Mouse (Mus musculus) urinary bladder, postnatal 10 days (tissue): ENCODE results near the gene 1700034J05Rik.

Experiments
- DNase-seq: peaks from one replicate; pipeline ENCODE4 v3.0.0; 2022; ENCODE audit warnings: low spot score

Gene 1700034J05Rik

GRCm38 (mm10) chr6:146926415-146926980 lies 27.7 kb downstream of the 1700034J05Rik start:
- DNase-seq: no peak

GRCm38 (mm10) chr6:146918341-146918740 lies 35.9 kb downstream of the 1700034J05Rik start:
- no peak for DNase-seq

GRCm38 (mm10) chr6:146917396-146917795 lies 36.8 kb downstream of the 1700034J05Rik start:
- no peak for DNase-seq

GRCm38 (mm10) chr6:146915808-146916207 lies 38.4 kb downstream of the 1700034J05Rik start:
- no peak for DNase-seq

- DNase-seq: no peak
These were observed 40.6 kb downstream of the 1700034J05Rik start for GRCm38 (mm10) chr6:146913489-146914198.

- no peak for DNase-seq
These were observed 41.3 kb downstream of the 1700034J05Rik start for GRCm38 (mm10) chr6:146912835-146913488.

- DNase-seq: no peak
These were observed 43.4 kb downstream of the 1700034J05Rik start for GRCm38 (mm10) chr6:146910801-146911200.

GRCm38 (mm10) chr6:146909725-146910489 lies 44.3 kb downstream of the 1700034J05Rik start:
- DNase-seq: no peak

- DNase-seq: no peak
These were observed 45.4 kb downstream of the 1700034J05Rik start for GRCm38 (mm10) chr6:146908801-146909200.

- no peak for DNase-seq
These were observed 46.4 kb downstream of the 1700034J05Rik start for GRCm38 (mm10) chr6:146907795-146908190.

- no peak for DNase-seq
These were observed 47.0 kb downstream of the 1700034J05Rik start for GRCm38 (mm10) chr6:146907061-146907794.

- DNase-seq: no peak
These were observed 48.0 kb downstream of the 1700034J05Rik start for GRCm38 (mm10) chr6:146906000-146906786.

- no peak for DNase-seq
These were observed 49.5 kb downstream of the 1700034J05Rik start for GRCm38 (mm10) chr6:146904707-146905106.

GRCm38 (mm10) chr6:146903632-146904031 lies 50.6 kb downstream of the 1700034J05Rik start:
- no peak for DNase-seq

GRCm38 (mm10) chr6:146901929-146902328 lies 52.3 kb downstream of the 1700034J05Rik start:
- no peak for DNase-seq
